Mouse (Mus musculus): ENCODE data around the gene Cyp2b10.
A peak's percentile ranks its signal among the peaks of the same experiment; 100 is the strongest.

DNA sequence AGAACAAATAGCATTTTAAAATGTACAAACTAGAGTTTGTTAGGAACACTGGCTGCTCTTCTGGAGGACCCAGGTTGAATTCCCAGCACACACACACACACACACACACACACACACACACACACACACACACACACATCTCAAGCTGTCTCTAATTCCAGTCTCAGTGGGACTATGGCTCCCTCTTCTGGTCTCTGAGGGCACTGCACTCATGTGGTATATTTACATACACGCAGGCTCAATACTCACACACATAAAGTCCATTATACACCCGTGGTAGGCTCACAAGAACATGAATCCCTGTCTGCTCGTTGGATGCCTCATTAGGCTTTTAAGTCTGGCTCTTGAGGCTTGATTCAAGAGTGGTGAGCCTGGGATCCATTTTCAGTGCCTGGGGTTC, 6.6 kb downstream of the Cyp2b10 start:
- TF ChIP-seq CTCF (IDR thresholded peaks at IDR 0.05; ENCODE audit: low read depth, low read length) (peak; percentile 49), EP300 (IDR thresholded peaks at IDR 0.05; ENCODE audit: insufficient read depth, low read depth, low read length) (no peak), POLR2A (IDR thresholded peaks at IDR 0.05; ENCODE audit: insufficient read depth, low read length) (no peak)
